Mouse (Mus musculus): ENCODE measurements around the gene Gm45233.

GRCm38 (mm10) chr7:43512519-43512918 lies 68.6 kb downstream of the Gm45233 start:
- TF ChIP-seq CTCF (IDR thresholded peaks at IDR 0.05; ENCODE audit: low read depth) (no peak), EP300 (IDR thresholded peaks at IDR 0.05; ENCODE audit: low read depth) (no peak)

Measured in liver, postnatal 0 days (tissue).